Mouse (Mus musculus) embryonic facial prominence, embryonic 10.5 days (tissue): Measurements from ENCODE around the gene Bcs1l. TPM values are rescaled to one million over a fixed set of nuclear protein-coding genes. Genes with fewer than 3 reads are reported as not detected.
A peak's percentile ranks its signal among the peaks of the same experiment; 100 is the strongest.

Experiments used
- DNase-seq: peaks from one replicate; pipeline ENCODE4 v3.0.0-alpha.2; 2017; ENCODE audit warnings: low spot score
- H3K27ac ChIP-seq: fragments of 300-500 bp; sonication (generic); replicated peaks from 2 replicates; pipeline ENCODE4 v1.5.1; 2016; ENCODE audit warnings: mild to moderate bottlenecking
- H3K27me3 ChIP-seq: fragments of 300-500 bp; sonication (generic); replicated peaks from 2 replicates; pipeline ENCODE4 v1.6.1; 2016; ENCODE audit warnings: low read depth, mild to moderate bottlenecking; ENCODE audit not compliant: poor library complexity, severe bottlenecking
- H3K36me3 ChIP-seq: fragments of 300-500 bp; sonication (generic); replicated peaks from 2 replicates; pipeline ENCODE4 v1.6.1; 2016; ENCODE audit warnings: mild to moderate bottlenecking, moderate library complexity
- H3K4me1 ChIP-seq: fragments of 300-500 bp; sonication (generic); 2 replicates; pipeline ENCODE4 v1.6.1; 2016
- H3K4me3 ChIP-seq: fragments of 300-500 bp; sonication (generic); 2 replicates; pipeline ENCODE4 v1.5.1; 2016; ENCODE audit warnings: mild to moderate bottlenecking, moderate library complexity
- H3K9me3 ChIP-seq: fragments of 300-500 bp; sonication (generic); 2 replicates; pipeline ENCODE4 v1.6.1; 2016; ENCODE audit warnings: mild to moderate bottlenecking
- WGBS: fragments of 180-500 bp; shearing (Covaris S2); methylation state at CpG from one replicate; pipeline ENCODE4 v1.1.7; 2016; 5-methylcytosine and 5-hydroxymethylcytosine counted together
- polyA plus RNA-seq: library from polyadenylated mRNA; unstranded; fragments of >200 nt; fragmentation: Nextera tagmentation; extraction: Ambion mirVana; gene quantifications from 2 replicates; pipeline ENCODE4 v1.2.1, GENCODE M21; 2016

The Bcs1l gene
- 16.1 and 18.1 TPM in 2 replicates for polyA plus RNA-seq

DNA sequence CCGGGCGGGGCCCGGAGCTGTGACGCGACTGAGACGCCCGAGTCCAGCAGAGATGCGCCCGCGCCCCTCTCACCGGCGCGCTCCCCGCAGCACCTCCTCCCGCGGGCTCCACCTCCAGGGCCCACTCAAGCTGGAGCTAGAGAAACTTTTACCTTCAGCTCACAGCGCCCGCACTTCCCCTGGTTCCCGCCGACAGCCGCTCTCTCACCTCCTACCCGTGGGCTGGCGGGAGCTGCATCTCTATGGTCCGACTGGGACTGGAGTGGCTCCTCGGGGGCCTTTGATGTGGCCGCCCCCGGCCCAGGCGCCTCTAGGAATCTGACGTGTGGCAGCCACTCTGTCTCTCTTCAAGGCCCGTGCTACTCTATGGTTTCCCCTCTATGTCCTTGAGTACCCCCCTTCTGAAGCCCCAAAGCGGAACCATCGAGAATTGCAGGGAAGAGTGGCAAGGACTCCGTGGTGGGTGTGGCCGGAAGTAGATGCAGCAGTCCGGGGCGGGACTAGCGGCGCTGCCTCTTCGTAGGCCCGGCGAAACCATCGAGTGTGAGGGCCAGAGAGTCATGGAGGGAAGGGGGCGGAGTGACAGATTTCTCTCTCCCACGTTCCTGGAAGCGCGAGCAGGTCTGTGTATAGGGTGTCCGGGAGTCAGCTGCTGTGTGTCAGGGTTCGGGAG is at the start of gene Bcs1l, which contains the start of gene Zfp142:
Gene Bcs1l (plus strand): TSS at position 517 of the 673 bp plus-strand sequence.
Gene Zfp142 (minus strand): TSS at position 474 of the 673 bp plus-strand sequence.
- H3K36me3 ChIP-seq = peaks cover 54% of the 10 kb centered on the region
- WGBS = under 1% methylated on average over 48 of the region's 48 CpGs

DNA sequence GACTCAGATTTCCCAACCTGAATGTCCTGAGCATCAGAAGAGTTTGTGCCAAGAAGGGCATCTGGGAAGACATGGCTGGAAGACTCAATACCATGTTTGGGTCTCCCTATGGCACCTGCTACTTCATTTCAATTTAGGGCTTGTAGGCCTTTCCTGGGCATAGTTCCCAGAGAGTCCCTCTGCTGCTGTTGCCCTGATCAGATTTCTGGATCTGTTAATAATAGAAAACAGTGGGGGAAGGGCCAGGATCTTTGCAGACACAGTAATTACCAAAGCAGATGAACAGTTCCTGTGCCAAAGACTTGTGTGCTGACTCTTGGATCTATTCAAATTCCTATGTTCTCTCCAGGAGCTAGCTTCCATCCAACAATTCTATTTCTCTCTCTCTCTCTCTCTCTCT is 49.4 kb upstream of the Bcs1l start:
- Histone ChIP-seq H3K4me1 (peaks cover 17% of the 10 kb centered on the region), H3K4me3 (no peak overlapping the region), H3K36me3 (no peaks in the 10 kb centered on the region; the same call in 1 of the 2 replicates), H3K9me3 (no peaks in the 10 kb centered on the region), H3K27me3 (no peaks in the 10 kb centered on the region), H3K27ac (no peak overlapping the region)
- no peak for DNase-seq

More for the DNA sequence above, at the start of gene Bcs1l, which contains the start of gene Zfp142:
- Histone ChIP-seq H3K27me3 (no peaks in the 10 kb centered on the region), H3K4me3 (peak within 1 kb of the TSS; percentile 91), H3K4me1 (peaks cover 26% of the 10 kb centered on the region), H3K9me3 (no peaks in the 10 kb centered on the region), H3K27ac (peak within 1 kb of the TSS; percentile 90)
- peak; percentile 99 for DNase-seq

- Histone ChIP-seq H3K36me3 (no peaks in the 10 kb centered on the region), H3K27ac (no peak within 1 kb of the TSS), H3K4me1 (peaks cover 17% of the 10 kb centered on the region), H3K9me3 (no peaks in the 10 kb centered on the region), H3K4me3 (0 out of 2 replicates have a peak within 1 kb of the TSS, but pooled peaks have one; percentile 25), H3K27me3 (no peaks in the 10 kb centered on the region)
- DNase-seq = peak; percentile 34
- 6% methylated on average over 6 of the region's 6 CpGs for WGBS
Observed at GRCm38 (mm10) chr1:74542451-74542961, 45.6 kb upstream of the Bcs1l start, which contains the start of gene Plcd4. TSS of gene Plcd4 (plus strand) at chr1:74542888.

DNA sequence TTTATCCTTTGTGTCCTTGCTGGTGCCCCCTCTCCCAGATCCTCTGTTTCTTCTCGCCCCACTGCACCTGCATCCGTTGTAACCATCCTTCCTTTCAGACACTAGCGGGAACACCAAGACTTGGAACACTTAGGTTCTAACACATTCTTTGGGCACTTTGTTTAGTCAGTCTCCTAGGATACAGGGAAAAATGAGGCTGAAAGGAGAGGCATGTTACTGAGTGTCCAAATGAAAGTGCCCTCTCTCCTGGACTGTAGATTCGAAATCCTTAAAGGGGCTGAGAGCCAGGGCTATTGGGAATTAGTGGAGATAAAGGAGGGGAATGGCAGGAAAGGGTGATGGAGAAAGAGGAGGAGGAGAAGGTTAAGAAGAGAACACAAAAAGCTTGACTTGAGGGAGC is 43.9 kb upstream of the Bcs1l start, which contains the start of gene Usp37:
Gene Usp37 (minus strand): TSS at position 101 of the 400 bp plus-strand sequence.
- Histone ChIP-seq H3K9me3 (no peaks in the 10 kb centered on the region), H3K27me3 (no peaks in the 10 kb centered on the region), H3K27ac (no peak within 1 kb of the TSS)

GRCm38 (mm10) chr1:74559061-74559460 is 29.0 kb upstream of the Bcs1l start:
- no peak overlapping the region for H3K4me3 ChIP-seq
- no peaks in the 10 kb centered on the region for H3K27me3 ChIP-seq
- peaks cover 13% of the 10 kb centered on the region for H3K36me3 ChIP-seq
- H3K9me3 ChIP-seq = no peaks in the 10 kb centered on the region
- no peak overlapping the region for H3K27ac ChIP-seq
- 84% methylated on average over 5 of the region's 5 CpGs for WGBS
- DNase-seq = no peak
- H3K4me1 ChIP-seq = no peaks in the 10 kb centered on the region

More for the DNA sequence above, 43.9 kb upstream of the Bcs1l start, which contains the start of gene Usp37:
- Histone ChIP-seq H3K36me3 (no peaks in the 10 kb centered on the region), H3K4me1 (peaks cover 9% of the 10 kb centered on the region), H3K4me3 (no peak within 1 kb of the TSS)
- DNase-seq = no peak
- 78% methylated on average over 4 of the region's 4 CpGs for WGBS

DNA sequence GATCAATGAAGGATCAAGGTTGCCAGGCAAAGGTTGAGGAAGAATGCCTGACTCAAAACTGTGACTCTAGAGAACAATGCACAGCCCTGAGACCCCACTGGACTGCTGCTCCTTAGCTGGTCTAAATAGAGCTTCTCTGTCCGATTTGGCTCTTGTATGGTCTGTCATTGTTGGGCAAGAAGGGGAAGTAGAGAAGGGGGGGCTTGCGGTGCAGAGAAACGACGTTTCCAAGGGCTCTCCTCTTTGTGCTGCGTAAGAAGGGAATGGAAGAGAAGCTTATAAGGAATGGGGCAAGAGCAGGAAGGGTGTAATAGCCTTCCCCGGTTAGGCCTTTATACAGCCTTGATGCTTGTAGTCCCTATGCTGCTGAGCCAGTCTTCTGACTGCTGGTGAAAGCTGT is 22.3 kb upstream of the Bcs1l start:
- H3K9me3 ChIP-seq = no peaks in the 10 kb centered on the region
- no peak overlapping the region for H3K27ac ChIP-seq
- no peaks in the 10 kb centered on the region for H3K27me3 ChIP-seq
- no peaks in the 10 kb centered on the region for H3K4me1 ChIP-seq
- no peak for DNase-seq
- no peak overlapping the region for H3K4me3 ChIP-seq
- 92% methylated on average over 6 of the region's 6 CpGs for WGBS
- H3K36me3 ChIP-seq = peaks cover 81% of the 10 kb centered on the region

DNA sequence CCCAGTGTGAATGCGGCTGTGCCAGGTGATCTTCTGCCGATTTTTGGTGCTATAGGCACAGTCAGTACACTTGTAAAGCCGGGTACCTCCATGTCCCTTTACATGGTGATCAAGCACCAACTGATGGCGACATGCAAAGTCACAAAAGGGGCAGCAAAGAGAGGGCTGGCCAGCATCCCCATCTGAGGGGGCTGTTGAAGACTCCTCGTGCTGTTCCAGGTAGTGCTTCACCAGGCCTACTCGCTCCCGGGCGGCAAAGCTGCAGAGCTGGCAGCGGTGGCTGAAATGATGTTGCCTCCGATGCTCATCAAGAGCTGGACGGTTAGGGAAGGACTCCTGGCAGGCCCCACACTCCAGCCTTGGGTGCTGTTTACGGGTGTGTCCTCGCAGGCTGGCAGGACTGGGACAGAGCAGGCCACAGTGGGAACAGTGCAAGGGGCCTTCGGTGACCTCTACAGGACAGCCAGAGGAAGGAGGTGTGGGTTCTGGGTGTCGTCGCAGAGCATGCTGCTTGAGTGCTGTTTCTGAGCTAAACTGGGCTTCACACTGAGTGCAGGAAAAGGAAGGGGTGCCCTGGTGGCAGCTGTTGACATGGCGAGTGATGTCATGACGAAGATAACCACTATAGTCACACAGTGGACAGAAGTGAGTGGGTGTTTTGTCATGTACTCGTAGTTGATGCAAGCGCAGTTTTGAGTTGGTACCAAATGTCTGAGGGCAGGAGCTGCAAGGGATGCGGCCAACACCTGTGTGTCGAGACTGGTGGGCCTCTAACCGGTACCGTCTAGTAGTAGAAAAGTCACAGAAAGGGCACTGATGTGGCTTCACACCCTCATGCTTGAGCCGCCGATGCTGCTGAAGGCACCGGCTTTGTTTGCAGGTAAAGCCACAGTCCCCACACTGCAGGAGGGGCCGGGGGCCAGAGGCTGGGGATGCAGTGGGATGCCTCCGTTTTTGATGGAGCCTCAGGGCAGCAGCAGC is 18.1 kb upstream of the Bcs1l start:
- no peak for DNase-seq
- no peaks in the 10 kb centered on the region for H3K9me3 ChIP-seq
- no peaks in the 10 kb centered on the region for H3K4me1 ChIP-seq
- no peak overlapping the region for H3K27ac ChIP-seq
- H3K36me3 ChIP-seq = peaks cover 100% of the 10 kb centered on the region
- H3K4me3 ChIP-seq = no peak overlapping the region
- 92% methylated on average over 29 of the region's 29 CpGs for WGBS
- H3K27me3 ChIP-seq = no peaks in the 10 kb centered on the region

GRCm38 (mm10) chr1:74582621-74583020 is 5.5 kb upstream of the Bcs1l start:
- Histone ChIP-seq H3K36me3 (peaks cover 67% of the 10 kb centered on the region), H3K4me3 (no peak overlapping the region), H3K27me3 (no peaks in the 10 kb centered on the region), H3K4me1 (peaks cover 16% of the 10 kb centered on the region), H3K9me3 (no peaks in the 10 kb centered on the region), H3K27ac (no peak overlapping the region)
- 78% methylated on average over 3 of the region's 3 CpGs for WGBS
- no peak for DNase-seq

DNA sequence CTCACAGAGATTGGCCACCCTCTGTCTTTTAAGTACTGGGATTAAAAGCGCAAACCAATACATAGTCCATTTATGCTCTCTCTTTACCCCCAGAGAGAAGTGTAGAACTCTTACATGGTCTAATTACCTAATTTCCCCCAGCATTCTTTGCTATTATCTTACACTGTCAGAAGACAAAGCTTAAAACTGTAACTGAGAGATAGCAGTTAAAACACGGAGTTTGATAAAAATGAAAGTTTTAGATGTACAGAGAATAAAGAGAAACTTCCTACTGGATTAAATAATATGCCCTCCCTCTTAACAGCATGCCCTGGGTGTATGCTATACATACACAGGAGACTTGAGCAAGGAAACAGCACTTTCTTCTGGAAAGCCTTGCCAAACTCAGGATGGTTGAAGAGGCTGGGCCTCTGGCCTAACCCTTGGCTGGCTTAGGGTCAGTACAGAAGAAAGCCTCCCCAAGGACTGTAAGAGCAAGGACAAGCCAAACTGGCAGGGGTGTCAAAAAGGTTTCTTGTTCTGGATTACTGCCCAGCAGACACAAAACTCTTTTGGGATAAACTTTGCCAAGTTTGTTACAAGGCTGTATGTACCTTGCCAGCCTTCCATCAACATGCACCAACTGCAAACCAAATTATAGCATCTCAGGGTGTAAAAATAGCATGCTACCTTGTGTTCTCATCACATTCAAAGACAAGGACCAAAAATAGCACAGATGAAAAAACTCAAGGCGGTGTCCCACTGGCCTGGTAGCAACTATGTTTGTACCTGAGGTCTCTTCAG is 3.3 kb upstream of the Bcs1l start:
- Histone ChIP-seq H3K27me3 (no peaks in the 10 kb centered on the region), H3K4me1 (peaks cover 26% of the 10 kb centered on the region), H3K9me3 (no peaks in the 10 kb centered on the region), H3K36me3 (peaks cover 50% of the 10 kb centered on the region), H3K4me3 (no peak overlapping the region), H3K27ac (no peak overlapping the region)
- WGBS = 88% methylated on average over 3 of the region's 3 CpGs
- DNase-seq = no peak

- Histone ChIP-seq H3K27ac (peak overlapping the region; percentile 90), H3K9me3 (no peaks in the 10 kb centered on the region), H3K4me1 (peaks cover 26% of the 10 kb centered on the region), H3K36me3 (peaks cover 56% of the 10 kb centered on the region), H3K27me3 (no peaks in the 10 kb centered on the region), H3K4me3 (peak overlapping the region; percentile 91)
- WGBS = under 1% methylated on average over 24 of the region's 24 CpGs
- DNase-seq = no peak
Observed at GRCm38 (mm10) chr1:74587233-74587772, 786 bp upstream of the Bcs1l start.

- H3K36me3 ChIP-seq = peaks cover 93% of the 10 kb centered on the region
- DNase-seq = no peak
Observed at GRCm38 (mm10) chr1:74594434-74594833, 6.3 kb downstream of the Bcs1l start.

More at GRCm38 (mm10) chr1:74594434-74594833, 6.3 kb downstream of the Bcs1l start:
- H3K9me3 ChIP-seq = no peaks in the 10 kb centered on the region
- 91% methylated on average over 8 of the region's 8 CpGs for WGBS
- no peaks in the 10 kb centered on the region for H3K27me3 ChIP-seq
- H3K4me3 ChIP-seq = no peak overlapping the region
- no peaks in the 10 kb centered on the region for H3K4me1 ChIP-seq
- no peak overlapping the region for H3K27ac ChIP-seq
